Mouse (Mus musculus) spleen, postnatal 14 days (tissue): ENCODE results near the gene F8a.
"Not testable (repeated sequence)": the region's sequence is repeated elsewhere in the genome, so short reads cannot be mapped to it uniquely, and the experiment has no call there.

ENCODE experiments used
- DNase-seq, 2 experiments: peaks; one replicate each; pipeline ENCODE4 v3.0.0; 2021 to 2022; ENCODE audit warnings: low spot score in 2 of 2

Gene F8a

DNA sequence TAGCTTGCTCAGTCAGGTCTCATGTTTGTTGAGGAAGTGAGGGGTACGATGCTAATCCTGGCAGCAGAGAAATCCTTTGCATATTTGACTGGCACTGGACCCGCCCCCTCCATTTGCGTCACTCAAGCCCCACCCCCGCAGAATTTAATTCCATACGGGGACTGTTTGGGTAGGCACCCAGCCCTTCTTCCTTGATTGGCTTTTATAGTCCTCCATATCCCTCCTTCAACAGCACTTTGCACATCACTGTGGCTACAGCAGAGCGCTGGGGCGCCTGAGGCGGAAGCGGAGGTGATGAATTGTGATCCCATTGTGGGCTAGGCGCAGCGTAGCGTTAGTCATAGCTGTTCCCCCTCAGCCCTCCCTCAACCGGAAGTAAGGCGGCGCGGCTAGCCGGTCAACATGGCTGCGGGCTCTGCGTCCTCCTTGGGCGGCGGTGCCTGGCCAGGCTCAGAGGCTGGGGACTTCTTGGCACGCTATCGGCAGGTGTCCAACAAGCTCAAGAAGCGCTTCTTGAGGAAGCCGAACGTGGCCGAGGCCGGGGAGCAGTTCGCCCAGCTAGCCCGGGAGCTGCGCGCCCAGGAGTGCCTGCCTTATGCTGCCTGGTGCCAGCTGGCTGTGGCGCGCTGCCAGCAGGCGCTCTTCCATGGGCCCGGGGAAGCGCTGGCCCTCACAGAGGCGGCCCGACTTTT lies at the start of gene F8a:
Gene F8a (plus strand): TSS at position 378 of the 692 bp plus-strand sequence.
- peak; percentile 40 to 56 for DNase-seq

DNA sequence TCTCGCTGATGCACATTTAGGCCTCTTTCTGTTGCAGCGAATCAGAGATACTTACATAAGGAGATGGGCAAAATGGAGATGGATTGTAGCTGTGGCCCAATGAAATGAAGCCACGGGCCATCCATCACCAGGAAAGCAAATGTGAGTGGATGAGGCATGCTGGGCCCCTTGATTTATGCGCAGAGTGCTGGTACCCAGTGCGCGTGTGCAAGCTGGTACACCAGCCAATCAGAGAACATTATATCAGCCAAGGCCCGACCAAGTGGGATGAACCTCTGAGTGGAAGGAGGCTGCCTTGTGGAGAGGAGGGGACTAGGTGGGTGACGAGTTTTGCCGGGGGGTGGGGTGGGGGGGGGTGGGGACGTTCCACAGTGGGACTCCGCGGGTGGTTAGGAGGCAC lies 36.2 kb upstream of the F8a start, which contains the start of gene Xlr3b:
Gene Xlr3b (plus strand): TSS at position 274 of the 400 bp plus-strand sequence.
- DNase-seq: not testable (repeated sequence)

DNA sequence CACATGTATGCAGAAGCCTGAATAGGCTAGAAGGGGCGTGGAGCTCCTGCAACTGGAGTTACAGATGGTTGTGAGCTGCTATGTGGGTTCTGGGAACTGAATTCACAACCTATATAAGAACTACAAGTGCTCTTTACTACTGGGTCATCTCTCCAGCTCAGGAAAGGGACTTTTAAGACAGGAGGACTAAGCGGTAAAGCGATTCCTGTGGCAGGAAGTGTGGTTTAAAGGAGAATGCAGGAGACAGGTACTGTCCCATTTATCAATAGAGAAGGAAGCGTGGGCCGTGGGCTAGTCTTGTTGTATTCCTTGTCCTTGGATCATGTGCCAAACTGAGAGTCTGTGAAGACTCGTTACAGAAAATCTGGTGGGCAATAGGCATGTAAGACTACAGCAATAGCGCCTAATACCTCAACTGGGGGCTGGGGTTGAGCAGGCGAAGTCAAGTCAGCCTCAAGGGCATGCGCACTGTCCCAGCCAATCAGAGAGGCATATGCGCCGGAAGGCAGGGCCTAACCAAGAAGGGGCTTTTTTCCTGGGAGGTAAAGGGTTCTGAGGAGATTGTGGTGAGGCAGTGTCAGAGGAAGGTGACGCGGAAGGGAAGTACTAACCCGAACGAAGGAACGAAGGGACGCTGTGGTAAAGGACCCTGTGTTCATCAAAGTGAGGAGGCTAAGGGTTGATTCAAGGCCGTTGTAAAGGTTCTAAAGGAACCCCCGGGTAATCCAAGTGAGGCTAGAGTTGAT lies 14.1 kb upstream of the F8a start, which contains the start of gene Xlr4b:
Gene Xlr4b (plus strand): TSS at position 515 of the 746 bp plus-strand sequence.
- not testable (repeated sequence) for DNase-seq

DNA sequence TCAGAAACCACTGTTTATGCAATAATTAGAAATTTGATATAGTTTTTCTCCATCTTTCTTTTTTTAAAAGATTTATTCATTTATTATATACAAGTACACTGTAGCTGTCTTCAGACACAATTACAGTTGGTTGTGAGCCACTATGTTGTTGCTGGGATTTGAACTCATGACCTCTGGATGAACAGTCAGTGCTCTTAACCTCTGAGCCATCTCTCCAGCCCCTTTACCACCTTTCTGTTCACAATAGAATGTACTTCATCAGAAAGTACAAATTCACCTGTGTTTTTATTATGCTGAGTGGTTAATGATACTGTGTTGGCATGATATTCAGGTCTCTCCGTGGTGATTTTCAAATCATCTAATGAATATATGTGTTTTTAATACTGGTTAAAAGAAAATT lies 2.7 kb upstream of the F8a start:
- no peak for DNase-seq

DNA sequence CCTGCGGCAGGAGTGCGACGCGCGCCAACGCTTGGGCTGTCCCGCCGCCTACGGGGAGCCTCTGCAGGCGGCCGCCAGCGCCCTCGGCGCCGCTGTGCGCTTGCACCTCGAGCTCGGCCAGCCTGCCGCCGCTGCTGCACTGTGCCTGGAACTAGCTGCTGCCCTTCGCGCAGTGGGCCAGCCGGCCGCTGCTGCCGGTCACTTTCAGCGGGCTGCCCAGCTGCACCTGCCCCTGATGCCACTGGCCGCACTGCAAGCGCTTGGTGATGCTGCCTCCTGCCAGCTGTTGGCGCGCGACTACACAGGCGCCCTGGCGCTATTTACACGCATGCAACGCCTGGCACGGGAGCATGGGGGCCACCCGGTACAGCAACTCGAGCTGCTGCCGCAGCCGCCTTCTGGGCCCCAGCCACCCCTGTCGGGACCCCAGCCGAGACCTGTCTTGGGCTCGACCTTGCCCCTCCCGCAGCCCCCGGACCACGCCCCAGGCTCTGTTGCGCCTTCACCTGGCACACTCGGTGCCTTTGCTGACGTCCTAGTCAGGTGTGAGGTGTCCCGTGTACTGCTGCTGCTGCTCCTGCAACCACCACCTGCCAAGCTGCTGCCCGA lies 619 bp downstream of the F8a start:
- peak; percentile 11 to 36 for DNase-seq

DNA sequence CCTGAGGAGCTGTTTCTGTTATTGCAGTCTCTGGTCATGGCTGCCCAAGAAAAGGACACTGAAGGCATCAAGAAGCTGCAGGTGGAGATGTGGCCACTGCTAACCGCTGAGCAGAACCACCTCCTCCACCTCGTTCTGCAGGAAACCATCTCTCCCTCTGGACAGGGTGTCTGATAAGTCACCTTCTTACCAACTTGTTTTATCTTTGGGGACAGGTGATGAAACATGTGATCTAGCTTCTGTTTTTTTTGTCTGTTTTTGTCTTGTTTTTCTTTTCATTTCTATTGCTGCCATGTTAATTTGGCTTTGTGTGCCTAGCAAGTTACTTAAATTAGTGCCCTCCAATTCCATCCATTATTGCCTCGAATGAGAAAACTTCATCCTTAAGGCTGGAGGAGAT lies 1.2 kb downstream of the F8a start:
- no peak for DNase-seq

DNA sequence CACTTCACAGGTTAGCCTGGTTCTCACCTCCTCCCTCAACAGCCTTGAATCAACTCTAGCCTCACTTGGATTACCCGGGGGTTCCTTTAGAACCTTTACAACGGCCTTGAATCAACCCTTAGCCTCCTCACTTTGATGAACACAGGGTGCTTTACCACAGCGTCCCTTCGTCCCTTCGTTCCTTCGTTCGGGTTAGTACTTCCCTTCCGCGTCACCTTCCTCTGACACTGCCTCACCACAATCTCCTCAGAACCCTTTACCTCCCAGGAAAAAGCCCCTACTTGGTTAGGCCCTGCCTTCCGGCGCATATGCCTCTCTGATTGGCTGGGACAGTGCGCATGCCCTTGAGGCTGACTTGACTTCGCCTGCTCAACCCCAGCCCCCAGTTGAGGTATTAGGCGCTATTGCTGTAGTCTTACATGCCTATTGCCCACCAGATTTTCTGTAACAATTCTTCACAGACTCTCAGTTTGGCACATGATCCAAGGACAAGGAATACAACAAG lies 14.8 kb downstream of the F8a start, which contains the start of gene Xlr4c:
Gene Xlr4c (minus strand): TSS at position 310 of the 505 bp plus-strand sequence.
- not testable (repeated sequence) for DNase-seq

DNA sequence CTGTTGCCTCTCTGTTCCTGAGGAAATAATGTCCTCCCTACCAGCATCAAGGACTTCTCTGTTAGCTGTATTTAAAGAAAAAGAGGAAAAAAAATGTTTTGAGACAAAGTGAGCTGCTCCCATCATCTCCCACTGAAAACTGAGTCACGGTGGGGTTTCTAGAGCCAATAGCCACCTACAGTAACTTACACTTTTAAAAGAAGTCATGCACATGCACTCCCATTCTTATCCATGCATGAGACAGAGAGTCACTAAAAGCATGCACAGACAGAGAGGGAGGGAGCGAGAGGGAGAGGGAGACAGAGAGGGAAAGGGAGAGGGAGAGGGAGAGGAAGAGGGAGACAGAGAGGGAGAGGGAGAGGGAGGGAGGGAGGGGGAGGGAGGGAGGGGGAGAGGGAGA lies 34.3 kb downstream of the F8a start:
- not testable (repeated sequence) for DNase-seq

DNA sequence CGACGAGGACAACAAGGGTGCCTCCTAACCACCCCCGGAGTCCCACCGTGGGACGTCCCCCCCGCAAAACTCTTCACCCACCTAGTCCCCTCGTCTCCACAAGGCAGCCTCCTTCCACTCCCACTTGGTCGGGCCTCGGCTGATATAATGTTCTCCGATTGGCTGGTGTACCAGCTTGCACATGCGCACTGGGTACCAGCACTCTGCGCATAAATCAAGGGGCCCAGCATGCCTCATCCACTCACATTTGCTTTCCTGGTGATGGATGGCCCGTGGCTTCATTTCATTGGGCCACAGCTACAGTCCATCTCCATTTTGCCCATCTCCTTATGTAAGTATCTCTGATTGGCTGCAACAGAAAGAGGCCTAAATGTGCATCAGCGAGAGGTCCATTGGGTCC lies 37.2 kb downstream of the F8a start, which contains the start of gene Xlr3c:
Gene Xlr3c (minus strand): TSS at position 121 of the 400 bp plus-strand sequence.
- not testable (repeated sequence) for DNase-seq
